17 mouse cellular contexts compared by ENCODE assay signal in the genomic region with DNA sequence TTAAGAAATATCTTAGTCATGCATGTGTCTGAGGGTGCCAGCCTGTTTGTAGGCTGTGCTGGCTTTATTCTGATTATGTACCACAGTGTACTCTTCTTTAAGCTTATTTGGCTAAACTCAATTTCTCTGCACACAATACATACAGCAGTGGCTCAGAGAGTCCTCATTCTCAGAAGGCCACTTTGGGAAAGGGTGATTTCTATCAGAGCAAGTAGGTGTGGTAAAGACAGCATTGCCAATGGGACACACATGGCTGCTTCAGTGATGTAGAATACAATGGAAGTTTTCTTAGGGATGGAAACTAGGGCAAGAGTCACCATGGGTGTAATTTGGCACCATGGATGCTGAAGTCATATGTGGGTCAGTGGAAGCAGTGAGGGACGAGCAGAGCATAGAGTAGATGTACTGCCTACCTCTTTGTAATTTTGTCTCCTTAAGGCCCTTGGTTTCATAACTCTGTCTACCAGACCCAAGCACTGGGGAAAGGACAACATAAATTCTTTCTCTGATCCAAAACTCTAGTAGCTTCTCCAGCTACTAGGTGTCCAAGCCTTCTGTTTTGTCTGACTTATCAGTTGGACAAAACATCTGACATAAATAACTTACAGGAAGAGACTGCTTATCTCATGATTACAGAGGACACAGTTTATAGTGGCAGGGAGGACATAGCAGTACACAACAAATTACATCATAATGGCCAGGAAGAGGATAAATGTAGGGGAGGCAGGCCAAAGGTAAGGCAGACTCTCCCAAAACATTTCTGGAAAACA. TPM values are rescaled to one million over a fixed set of nuclear protein-coding genes. Genes with fewer than 3 reads are reported as not detected.
A peak's percentile ranks its signal among the peaks of the same experiment; 100 is the strongest.
DNase-seq lines count a peak whose midpoint lies in the region; ATAC-seq and TF ChIP-seq lines count a peak whose summit lies in the region.
"Had no signal": no experiment of that assay in that cellular context is flagged by ENCODE, and none has a peak within 500 bp of the region (broad histone marks: within the 10 kb centered on the region; RNA-seq: fewer than 3 reads in every experiment).

No protein-coding gene starts in this region.

- peak; percentile 21 for DNase-seq in liver, adult 2 months (ENCODE audit: extremely low read depth, low read depth, low spot score)
- no peak for DNase-seq in liver
- DNase-seq in c-Kit-positive CD71-positive TER-119-negative erythroid progenitor cells, embryonic 14.5 days (ENCODE audit: low read depth), result peak; percentile 5
- peak; percentile 26 to 29 for DNase-seq in heart, postnatal 10 days
- DNase-seq: cerebellum, adult 9-11 months; thymus, adult 18-20 months had no signal

- H3K4me3 ChIP-seq in liver, adult 2 months (ENCODE audit: insufficient read depth, low read depth, low read length), result no peak overlapping the region
- no peak overlapping the region for H3K4me3 ChIP-seq in kidney, embryonic 15.5 days (replicated peaks)
- H3K4me3 ChIP-seq: heart, embryonic 13.5 days; limb, embryonic 15.5 days; myocyte had no signal

- intact Hi-C loops in heart, postnatal 10 days (cut with DNase I), result loop anchor here (5.0 kb wide), 1 partner anchor 94 kb away; no protein-coding TSS in a partner anchor

- no peaks in the 10 kb centered on the region for H3K9me3 ChIP-seq in kidney, embryonic 15.5 days (replicated peaks)
- H3K9me3 ChIP-seq: heart, embryonic 13.5 days; limb, embryonic 15.5 days had no signal

- WGBS in liver, adult 2 months, result 16% methylated on average over 1 of the region's 1 CpGs
- WGBS in kidney, embryonic 15.5 days, result 48% methylated on average over 1 of the region's 1 CpGs

- peak; percentile 95 for ATAC-seq in megakaryocyte progenitor cell, adult 5-6 weeks (replicated peaks; ENCODE audit: poor library complexity)
- no peak for ATAC-seq in kidney, embryonic 15.5 days (replicated peaks; ENCODE audit: low FRiP score)
- ATAC-seq in cerebellum, adult (ENCODE audit: insufficient number of reproducible peaks, low FRiP score, low TSS enrichment), result no peak

- 0 out of 2 replicates have a peak overlapping the region, but pooled peaks have one; percentile 7 for H3K27ac ChIP-seq in liver, adult 2 months (replicated peaks; ENCODE audit: insufficient read depth, low read depth, low read length)
- H3K27ac ChIP-seq in kidney, embryonic 15.5 days, result no peak overlapping the region
- H3K27ac ChIP-seq: heart, embryonic 13.5 days; limb, embryonic 15.5 days had no signal

- no peaks in the 10 kb centered on the region for H3K4me1 ChIP-seq in liver, adult 2 months (ENCODE audit: control insufficient read depth, insufficient read depth, low read length)
- no peaks in the 10 kb centered on the region for H3K4me1 ChIP-seq in kidney, embryonic 15.5 days
- H3K4me1 ChIP-seq: heart, embryonic 13.5 days; limb, embryonic 15.5 days had no signal

- no peak overlapping the region for H3K4me2 ChIP-seq in kidney, embryonic 15.5 days
- H3K4me2 ChIP-seq: heart, embryonic 13.5 days; limb, embryonic 15.5 days; midbrain, embryonic 11.5 days had no signal

- no peak for TF ChIP-seq POLR2A in liver, adult 2 months (IDR thresholded peaks at IDR 0.05; ENCODE audit: extremely low read depth, insufficient read depth, low read length)

- H3K79me2 ChIP-seq in liver, adult 2 months (ENCODE audit: control insufficient read depth, insufficient read depth, low read length), result no peaks in the 10 kb centered on the region

- no peaks in the 10 kb centered on the region for H3K27me3 ChIP-seq in liver, adult 2 months (ENCODE audit: control insufficient read depth, insufficient read depth, low read length)
- no peaks in the 10 kb centered on the region for H3K27me3 ChIP-seq in kidney, embryonic 15.5 days
- H3K27me3 ChIP-seq: heart, embryonic 13.5 days; limb, embryonic 15.5 days had no signal

- no peak for TF ChIP-seq CTCF in liver, adult 2 months (IDR thresholded peaks at IDR 0.05; ENCODE audit: low read depth, low read length)

- H3K36me3 ChIP-seq in liver, adult 2 months (ENCODE audit: control insufficient read depth, insufficient read depth, low read length), result no peaks in the 10 kb centered on the region
- H3K36me3 ChIP-seq in kidney, embryonic 15.5 days, result no peaks in the 10 kb centered on the region
- H3K36me3 ChIP-seq: heart, embryonic 13.5 days; limb, embryonic 15.5 days had no signal

- no peak overlapping the region for H3K9ac ChIP-seq in liver, adult 2 months (ENCODE audit: low read depth, low read length)
- no peak overlapping the region for H3K9ac ChIP-seq in kidney, embryonic 15.5 days
- H3K9ac ChIP-seq: heart, embryonic 13.5 days; limb, embryonic 15.5 days had no signal

RNA-seq across cellular contexts. Expression of a gene that starts 24.0 kb away (rescaled TPM):
- total RNA-seq in liver, adult 2 months (2014; rRNA removed), result not detected in 2 replicates
- polyA plus RNA-seq in liver, adult 2 months (2012; rRNA removed), result not detected in 2 replicates
- under 1 TPM; 0.19 to 0.20 TPM for total RNA-seq in heart, postnatal 10 days (2021)
- not detected in 2 replicates for total RNA-seq in megakaryocyte progenitor cell, adult 5-6 weeks (2015)
- not detected in 2 replicates for total RNA-seq in megakaryocyte progenitor cell, adult 5-6 weeks (2017)
- not detected in 2 replicates for polyA plus RNA-seq in kidney, embryonic 15.5 days (2015; fragmentation: Nextera tagmentation; extraction: Ambion mirVana)
- total RNA-seq: adrenal gland, adult 18-20 months; layer of hippocampus, adult 18-20 months; left cerebral cortex, adult 8-10 months had no signal
- polyA plus RNA-seq: heart, embryonic 13.5 days; kidney, embryonic 14.5 days; limb, embryonic 15.5 days; myocyte had no signal

RNA-seq across cellular contexts. Expression of a gene that starts 49.8 kb away (rescaled TPM):
- total RNA-seq in liver, adult 2 months (2014; rRNA removed), result 62.4 and 73.3 TPM in 2 replicates
- polyA plus RNA-seq in liver, adult 2 months (2012; rRNA removed), result 3.6 and 19.7 TPM in 2 replicates
- 1,000 to 10,000 TPM; 1,557 to 1,665 TPM for total RNA-seq in heart, postnatal 10 days (2021)
- total RNA-seq in megakaryocyte progenitor cell, adult 5-6 weeks (2015), result 0.98 and 1.6 TPM in 2 replicates
- 0.92 and 2.9 TPM in 2 replicates for total RNA-seq in megakaryocyte progenitor cell, adult 5-6 weeks (2017)
- polyA plus RNA-seq in kidney, embryonic 15.5 days (2015; fragmentation: Nextera tagmentation; extraction: Ambion mirVana), result 10.1 and 11.2 TPM in 2 replicates

Comparison
In these comparisons a context has a peak if more than half of its experiments do, and no peak if none do; other contexts are left out.
1. RNA of a gene that starts 49.8 kb away (total RNA-seq): 1,557 to 1,665 TPM in heart, postnatal 10 days and 62.4 to 73.3 TPM in liver, adult 2 months; 0.92 to 2.9 TPM in megakaryocyte progenitor cell, adult 5-6 weeks; every median in the first group is over 10 times any median in the second.